Mouse (Mus musculus): ENCODE results near the gene Tbc1d8b.
A peak's percentile ranks its signal among the peaks of the same experiment; 100 is the strongest.
"Not testable (repeated sequence)": the region's sequence is repeated elsewhere in the genome, so short reads cannot be mapped to it uniquely, and the experiment has no call there.

The Tbc1d8b gene

GRCm38 (mm10) chrX:139684775-139685695 lies at the start of gene Tbc1d8b:
TSS of gene Tbc1d8b (plus strand) at chrX:139684996.
- peak; percentile 74 for DNase-seq (ENCODE audit: extremely low spot score)

GRCm38 (mm10) chrX:139639744-139640143 lies 45.1 kb upstream of the Tbc1d8b start:
- DNase-seq (ENCODE audit: extremely low spot score), result no peak

- DNase-seq (ENCODE audit: extremely low spot score), result no peak
Observed at GRCm38 (mm10) chrX:139640418-139640817, 44.4 kb upstream of the Tbc1d8b start.

GRCm38 (mm10) chrX:139652226-139652625 lies 32.6 kb upstream of the Tbc1d8b start:
- DNase-seq (ENCODE audit: extremely low spot score), result no peak

- no peak for DNase-seq (ENCODE audit: extremely low spot score)
Observed at GRCm38 (mm10) chrX:139653292-139653691, 31.5 kb upstream of the Tbc1d8b start.

GRCm38 (mm10) chrX:139654350-139655063 lies 30.3 kb upstream of the Tbc1d8b start:
- no peak for DNase-seq (ENCODE audit: extremely low spot score)

- DNase-seq (ENCODE audit: extremely low spot score), result no peak
Observed at GRCm38 (mm10) chrX:139662111-139662510, 22.7 kb upstream of the Tbc1d8b start.

- no peak for DNase-seq (ENCODE audit: extremely low spot score)
Observed at GRCm38 (mm10) chrX:139665829-139666228, 19.0 kb upstream of the Tbc1d8b start.

GRCm38 (mm10) chrX:139684410-139684774 lies 404 bp upstream of the Tbc1d8b start:
- DNase-seq (ENCODE audit: extremely low spot score), result no peak

GRCm38 (mm10) chrX:139714381-139714780 lies 29.6 kb downstream of the Tbc1d8b start, which contains the start of gene Gm15013:
TSS of gene Gm15013 (minus strand) at chrX:139714481.
- no peak for DNase-seq (ENCODE audit: extremely low spot score)

GRCm38 (mm10) chrX:139722350-139722749 lies 37.6 kb downstream of the Tbc1d8b start:
- no peak for DNase-seq (ENCODE audit: extremely low spot score)

GRCm38 (mm10) chrX:139730541-139730940 lies 45.7 kb downstream of the Tbc1d8b start:
- DNase-seq (ENCODE audit: extremely low spot score), result no peak

- no peak for DNase-seq (ENCODE audit: extremely low spot score)
Observed at GRCm38 (mm10) chrX:139737066-139737465, 52.3 kb downstream of the Tbc1d8b start.

- peak; percentile 12 for DNase-seq (ENCODE audit: extremely low spot score)
Observed at GRCm38 (mm10) chrX:139751855-139752254, 67.1 kb downstream of the Tbc1d8b start.

- DNase-seq (ENCODE audit: extremely low spot score), result not testable (repeated sequence)
Observed at GRCm38 (mm10) chrX:139758634-139759033, 73.8 kb downstream of the Tbc1d8b start.

GRCm38 (mm10) chrX:139762546-139762945 lies 77.8 kb downstream of the Tbc1d8b start:
- DNase-seq (ENCODE audit: extremely low spot score), result no peak

GRCm38 (mm10) chrX:139769975-139770637 lies 85.3 kb downstream of the Tbc1d8b start:
- DNase-seq (ENCODE audit: extremely low spot score), result no peak

- peak; percentile 44 for DNase-seq (ENCODE audit: extremely low spot score)
Observed at GRCm38 (mm10) chrX:139774309-139775083, 89.7 kb downstream of the Tbc1d8b start.

- no peak for DNase-seq (ENCODE audit: extremely low spot score)
Observed at GRCm38 (mm10) chrX:139775084-139775612, 90.4 kb downstream of the Tbc1d8b start.

- DNase-seq (ENCODE audit: extremely low spot score), result peak; percentile 47
Observed at GRCm38 (mm10) chrX:139777357-139777756, 92.6 kb downstream of the Tbc1d8b start.

GRCm38 (mm10) chrX:139778886-139779285 lies 94.1 kb downstream of the Tbc1d8b start:
- DNase-seq (ENCODE audit: extremely low spot score), result no peak

Data from embryo, embryonic 9.5 days (tissue).